Mouse (Mus musculus): ENCODE data around the gene Olfr420. TPM values are rescaled to one million over a fixed set of nuclear protein-coding genes. Genes with fewer than 3 reads are reported as not detected.

The Olfr420 gene
- total and polyA plus RNA-seq, 3 experiments: not detected

GRCm38 (mm10) chr1:174149289-174149688 lies 6.1 kb upstream of the Olfr420 start:
- no peak overlapping the region for H3K4me3 ChIP-seq
- no peak overlapping the region for H3K27ac ChIP-seq
- DNase-seq: no peak
- H3K4me1 ChIP-seq (ENCODE audit: control insufficient read depth, insufficient read depth, low read length): no peaks in the 10 kb centered on the region; the same call in 1 of the 2 replicates
- TF ChIP-seq POLR2A (IDR thresholded peaks at IDR 0.05; ENCODE audit: insufficient read depth, low read depth, low read length): no peak
- no peak for TF ChIP-seq CTCF (IDR thresholded peaks at IDR 0.05)
- TF ChIP-seq EP300 (IDR thresholded peaks at IDR 0.05; ENCODE audit: insufficient read depth, low read depth, low read length): no peak
- H3K36me3 ChIP-seq (ENCODE audit: control insufficient read depth, insufficient read depth, low read length): no peaks in the 10 kb centered on the region
- intact Hi-C loops (cut with DNase I): no loop called here
- H3K9ac ChIP-seq (ENCODE audit: low read depth, low read length): no peak overlapping the region
- 72% methylated on average over 2 of the region's 2 CpGs for WGBS
- H3K27me3 ChIP-seq (ENCODE audit: control insufficient read depth, insufficient read depth, low read length): no peaks in the 10 kb centered on the region
- no peaks in the 10 kb centered on the region for H3K79me2 ChIP-seq (replicated peaks; ENCODE audit: control insufficient read depth, insufficient read depth, low read length)

GRCm38 (mm10) chr1:174157622-174158021 lies 2.2 kb downstream of the Olfr420 start:
- Histone ChIP-seq H3K27ac (no peak overlapping the region), H3K9ac (ENCODE audit: low read depth, low read length) (no peak overlapping the region), H3K4me1 (ENCODE audit: control insufficient read depth, insufficient read depth, low read length) (no peaks in the 10 kb centered on the region), H3K79me2 (replicated peaks; ENCODE audit: control insufficient read depth, insufficient read depth, low read length) (no peaks in the 10 kb centered on the region), H3K27me3 (ENCODE audit: control insufficient read depth, insufficient read depth, low read length) (no peaks in the 10 kb centered on the region), H3K4me3 (no peak overlapping the region), H3K36me3 (ENCODE audit: control insufficient read depth, insufficient read depth, low read length) (no peaks in the 10 kb centered on the region)
- TF ChIP-seq EP300 (IDR thresholded peaks at IDR 0.05; ENCODE audit: insufficient read depth, low read depth, low read length) (no peak), POLR2A (IDR thresholded peaks at IDR 0.05; ENCODE audit: insufficient read depth, low read depth, low read length) (no peak), CTCF (IDR thresholded peaks at IDR 0.05) (no peak)
- WGBS: 70% methylated on average over 3 of the region's 3 CpGs
- intact Hi-C loops (cut with DNase I): no loop called here
- DNase-seq: no peak

- Histone ChIP-seq H3K79me2 (replicated peaks; ENCODE audit: control insufficient read depth, insufficient read depth, low read length) (no peaks in the 10 kb centered on the region), H3K4me3 (no peak overlapping the region), H3K4me1 (ENCODE audit: control insufficient read depth, insufficient read depth, low read length) (no peaks in the 10 kb centered on the region), H3K27ac (no peak overlapping the region), H3K36me3 (ENCODE audit: control insufficient read depth, insufficient read depth, low read length) (no peaks in the 10 kb centered on the region), H3K9ac (ENCODE audit: low read depth, low read length) (no peak overlapping the region), H3K27me3 (ENCODE audit: control insufficient read depth, insufficient read depth, low read length) (no peaks in the 10 kb centered on the region)
- 54% methylated on average over 1 of the region's 1 CpGs for WGBS
- intact Hi-C loops (cut with DNase I): no loop called here
- TF ChIP-seq EP300 (IDR thresholded peaks at IDR 0.05; ENCODE audit: insufficient read depth, low read depth, low read length): no peak
- TF ChIP-seq POLR2A (IDR thresholded peaks at IDR 0.05; ENCODE audit: insufficient read depth, low read depth, low read length): no peak
- TF ChIP-seq CTCF (IDR thresholded peaks at IDR 0.05): no peak
- no peak for DNase-seq
Observed at GRCm38 (mm10) chr1:174158512-174158911, 3.1 kb downstream of the Olfr420 start.

- Histone ChIP-seq H3K9ac (ENCODE audit: low read depth, low read length) (no peak overlapping the region), H3K4me3 (no peak overlapping the region), H3K36me3 (ENCODE audit: control insufficient read depth, insufficient read depth, low read length) (no peaks in the 10 kb centered on the region), H3K4me1 (ENCODE audit: control insufficient read depth, insufficient read depth, low read length) (no peaks in the 10 kb centered on the region), H3K27ac (no peak overlapping the region), H3K27me3 (ENCODE audit: control insufficient read depth, insufficient read depth, low read length) (no peaks in the 10 kb centered on the region), H3K79me2 (replicated peaks; ENCODE audit: control insufficient read depth, insufficient read depth, low read length) (no peaks in the 10 kb centered on the region)
- intact Hi-C loops (cut with DNase I): no loop called here
- DNase-seq: no peak
- TF ChIP-seq EP300 (IDR thresholded peaks at IDR 0.05; ENCODE audit: insufficient read depth, low read depth, low read length) (no peak), CTCF (IDR thresholded peaks at IDR 0.05) (no peak), POLR2A (IDR thresholded peaks at IDR 0.05; ENCODE audit: insufficient read depth, low read depth, low read length) (no peak)
- WGBS: 68% methylated on average over 10 of the region's 10 CpGs
Observed at GRCm38 (mm10) chr1:174159095-174159494, 3.7 kb downstream of the Olfr420 start.

GRCm38 (mm10) chr1:174169024-174169423 lies 13.6 kb downstream of the Olfr420 start:
- H3K4me1 ChIP-seq (ENCODE audit: control insufficient read depth, insufficient read depth, low read length): no peaks in the 10 kb centered on the region
- DNase-seq: no peak
- intact Hi-C loops (cut with DNase I): no loop called here

GRCm38 (mm10) chr1:174170706-174171501 lies 15.5 kb downstream of the Olfr420 start:
- Histone ChIP-seq H3K9ac (ENCODE audit: low read depth, low read length) (no peak overlapping the region), H3K27ac (no peak overlapping the region), H3K36me3 (ENCODE audit: control insufficient read depth, insufficient read depth, low read length) (no peaks in the 10 kb centered on the region; the same call in 1 of the 2 replicates), H3K4me1 (ENCODE audit: control insufficient read depth, insufficient read depth, low read length) (no peaks in the 10 kb centered on the region), H3K27me3 (ENCODE audit: control insufficient read depth, insufficient read depth, low read length) (no peaks in the 10 kb centered on the region), H3K4me3 (no peak overlapping the region), H3K79me2 (replicated peaks; ENCODE audit: control insufficient read depth, insufficient read depth, low read length) (no peaks in the 10 kb centered on the region)
- 68% methylated on average over 5 of the region's 5 CpGs for WGBS
- intact Hi-C loops (cut with DNase I): no loop called here
- no peak for DNase-seq
- no peak for TF ChIP-seq CTCF (IDR thresholded peaks at IDR 0.05)
- TF ChIP-seq POLR2A (IDR thresholded peaks at IDR 0.05; ENCODE audit: insufficient read depth, low read depth, low read length): no peak
- no peak for TF ChIP-seq EP300 (IDR thresholded peaks at IDR 0.05; ENCODE audit: insufficient read depth, low read depth, low read length)

More at GRCm38 (mm10) chr1:174169024-174169423, 13.6 kb downstream of the Olfr420 start:
- no peaks in the 10 kb centered on the region for H3K27me3 ChIP-seq (ENCODE audit: control insufficient read depth, insufficient read depth, low read length)
- H3K9ac ChIP-seq (ENCODE audit: low read depth, low read length): no peak overlapping the region
- H3K4me3 ChIP-seq: no peak overlapping the region
- H3K36me3 ChIP-seq (ENCODE audit: control insufficient read depth, insufficient read depth, low read length): no peaks in the 10 kb centered on the region
- H3K27ac ChIP-seq: no peak overlapping the region
- no peaks in the 10 kb centered on the region for H3K79me2 ChIP-seq (replicated peaks; ENCODE audit: control insufficient read depth, insufficient read depth, low read length)
- TF ChIP-seq CTCF (IDR thresholded peaks at IDR 0.05) (no peak), EP300 (IDR thresholded peaks at IDR 0.05; ENCODE audit: insufficient read depth, low read depth, low read length) (no peak), POLR2A (IDR thresholded peaks at IDR 0.05; ENCODE audit: insufficient read depth, low read depth, low read length) (no peak)
